Mouse (Mus musculus): ENCODE data around the gene Ak2. TPM values are rescaled to one million over a fixed set of nuclear protein-coding genes. Genes with fewer than 3 reads are reported as not detected.

Gene Ak2
- total and polyA plus RNA-seq, 3 experiments: 269 to 363 (median 280) TPM

- H3K36me3 ChIP-seq (replicated peaks in 1 of 2; ENCODE audit: control insufficient read depth in 1 of 2, insufficient read depth in 1 of 2, low read length in 1 of 2): no peaks in the 10 kb centered on the region
- in situ Hi-C loops (cut with MboI; ENCODE audit: low pct_ligation_motif_present, low pct_unique_long_range_greater_than_20kb, low sequenced_read_pairs): no loop called here
- H3K4me3 ChIP-seq (replicated peaks in 1 of 3; ENCODE audit: low read depth in 2 of 3, low read length in 2 of 3, poor library complexity in 1 of 3): no peak overlapping the region
- H3K27ac ChIP-seq (ENCODE audit: insufficient read depth, low read depth): no peak overlapping the region
- dilution Hi-C loops (cut with MboI; ENCODE audit: extremely low pct_ligation_motif_present, extremely low pct_unique_long_range_greater_than_20kb, low sequenced_read_pairs): no loop called here
- no peaks in the 10 kb centered on the region for H3K79me2 ChIP-seq (replicated peaks; ENCODE audit: control insufficient read depth, extremely low read depth, insufficient read depth, poor library complexity, severe bottlenecking)
- no peaks in the 10 kb centered on the region for H3K27me3 ChIP-seq (replicated peaks)
- no peak overlapping the region for H3K9ac ChIP-seq (ENCODE audit: insufficient read depth, low read depth)
- DNase-seq (ENCODE audit: extremely low read depth): no peak
- no peaks in the 10 kb centered on the region for H3K9me3 ChIP-seq (replicated peaks; ENCODE audit: low read length)
- TF ChIP-seq ZNF384 (IDR thresholded peaks at IDR 0.05; ENCODE audit: low read depth, low read length): peak; percentile 73
- no peak for TF ChIP-seq EP300 (IDR thresholded peaks at IDR 0.05; ENCODE audit: low read length)
- TF ChIP-seq MYC (IDR thresholded peaks at IDR 0.05; ENCODE audit: low read depth, low read length): no peak
- peaks cover 6 to 21% of the 10 kb centered on the region in 2 experiments; a peak in 3 of 4 replicates for H3K4me1 ChIP-seq (ENCODE audit: control insufficient read depth in 1 of 2, insufficient read depth in 2 of 2)
- H3K4me2 ChIP-seq (ENCODE audit: insufficient read depth, low read depth, poor library complexity, severe bottlenecking): no peak overlapping the region
Measured at GRCm38 (mm10) chr4:129047721-129048421, 56.1 kb downstream of the Ak2 start.

GRCm38 (mm10) chr4:129048501-129049305 is 56.9 kb downstream of the Ak2 start:
- no peaks in the 10 kb centered on the region for H3K27me3 ChIP-seq (replicated peaks)
- no peak for TF ChIP-seq POLR2AphosphoS2 (IDR thresholded peaks at IDR 0.05; ENCODE audit: low read depth, low read length)
- no peak for TF ChIP-seq POLR2A (IDR thresholded peaks at IDR 0.05; ENCODE audit: low read depth, low read length)
- TF ChIP-seq EP300 (IDR thresholded peaks at IDR 0.05; ENCODE audit: low read length): no peak
- TF ChIP-seq ELF1 (IDR thresholded peaks at IDR 0.05; ENCODE audit: low read depth, low read length): no peak
- no peak for TF ChIP-seq MAX (IDR thresholded peaks at IDR 0.05; ENCODE audit: low read length)
- TF ChIP-seq MAFK (IDR thresholded peaks at IDR 0.05; ENCODE audit: insufficient replicate concordance, low read length): no peak
- TF ChIP-seq KAT2A (IDR thresholded peaks at IDR 0.05; ENCODE audit: insufficient replicate concordance, low read length): no peak
- no peak for TF ChIP-seq MXI1 (IDR thresholded peaks at IDR 0.05; ENCODE audit: low read depth, low read length)
- TF ChIP-seq E2F4 (IDR thresholded peaks at IDR 0.05; ENCODE audit: insufficient replicate concordance, low read depth, low read length): no peak
- no peak for TF ChIP-seq ETS1 (conservative IDR thresholded peaks at IDR 0.05; ENCODE audit: low read depth, low read length)
- no peak for TF ChIP-seq TCF12 (IDR thresholded peaks at IDR 0.05; ENCODE audit: low read depth, low read length)
- H3K79me2 ChIP-seq (replicated peaks; ENCODE audit: control insufficient read depth, extremely low read depth, insufficient read depth, poor library complexity, severe bottlenecking): no peaks in the 10 kb centered on the region
- peaks cover 6 to 21% of the 10 kb centered on the region in 2 experiments; a peak in 3 of 4 replicates for H3K4me1 ChIP-seq (ENCODE audit: control insufficient read depth in 1 of 2, insufficient read depth in 2 of 2)
- in situ Hi-C loops (cut with MboI; ENCODE audit: low pct_ligation_motif_present, low pct_unique_long_range_greater_than_20kb, low sequenced_read_pairs) (no loop called here), dilution Hi-C loops (cut with MboI; ENCODE audit: extremely low pct_ligation_motif_present, extremely low pct_unique_long_range_greater_than_20kb, low sequenced_read_pairs) (no loop called here)
- no peak overlapping the region for H3K4me3 ChIP-seq (replicated peaks in 1 of 3; ENCODE audit: low read depth in 2 of 3, low read length in 2 of 3, poor library complexity in 1 of 3)
- no peaks in the 10 kb centered on the region for H3K36me3 ChIP-seq (replicated peaks in 1 of 2; ENCODE audit: control insufficient read depth in 1 of 2, insufficient read depth in 1 of 2, low read length in 1 of 2)
- no peaks in the 10 kb centered on the region for H3K9me3 ChIP-seq (replicated peaks; ENCODE audit: low read length)
- no peak overlapping the region for H3K27ac ChIP-seq (ENCODE audit: insufficient read depth, low read depth)
- DNase-seq (ENCODE audit: extremely low read depth): no peak
- no peak overlapping the region for H3K4me2 ChIP-seq (ENCODE audit: insufficient read depth, low read depth, poor library complexity, severe bottlenecking)
- H3K9ac ChIP-seq (ENCODE audit: insufficient read depth, low read depth): no peak overlapping the region

Data from CH12.LX (cell line).